Mouse (Mus musculus) B cell, adult 62 days (primary cell): ENCODE data around the gene Crygn. TPM values are rescaled to one million over a fixed set of nuclear protein-coding genes. Genes with fewer than 3 reads are reported as not detected.

Experiments
- total RNA-seq: library from RNA; stranded (reverse); gene quantifications from 4 replicates; pipeline ENCODE4 v1.2.4, GENCODE M21; 2023

The Crygn gene
- total RNA-seq: not detected in 4 replicates

DNA sequence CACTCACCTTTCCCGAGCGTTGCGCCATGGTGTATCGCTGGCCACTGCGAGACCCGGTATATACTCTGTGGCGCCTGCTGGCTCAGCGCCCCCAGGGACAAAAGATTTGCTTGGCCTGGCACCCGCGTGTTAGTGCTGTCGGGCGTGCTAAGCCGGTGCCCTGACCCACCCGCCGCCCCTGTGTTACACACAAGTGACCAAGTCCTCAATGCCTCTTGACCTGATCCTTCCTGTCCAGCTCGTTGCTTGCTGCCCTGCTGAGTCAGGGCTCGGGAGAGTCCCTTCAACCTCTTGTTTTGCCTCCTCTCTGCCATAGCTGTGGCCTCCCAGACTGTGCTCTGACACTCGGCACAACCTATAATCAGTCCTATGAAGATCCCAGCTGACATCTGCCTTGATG is at the start of gene Crygn:
Crygn (minus strand) TSS at position 193 of the 400 bp plus-strand sequence.

GRCm38 (mm10) chr5:24730488-24730871 is 27.3 kb downstream of the Crygn start, which contains the start of gene Wdr86:
Gene Wdr86, minus strand, starts transcription at chr5:24730727.

Other genes starting within 250 kb of the Crygn start
- not detected in 4 replicates for gene Gbx1, start 230.8 kb downstream of the Crygn start, total RNA-seq
- gene Asb10, start 217.0 kb downstream of the Crygn start, total RNA-seq: not detected in 4 replicates
- not detected in 4 replicates for gene 4931409K22Rik, start 201.2 kb downstream of the Crygn start, total RNA-seq
- gene Abcf2, start 180.5 kb downstream of the Crygn start, total RNA-seq: 35.4 to 41.6 TPM (median 38.9 TPM) in 4 replicates
- gene Chpf2, start 171.3 kb downstream of the Crygn start, total RNA-seq: 32.7 to 39.8 TPM (median 34.7 TPM) in 4 replicates
- gene Smarcd3, start 133.6 kb downstream of the Crygn start, total RNA-seq: not detected in 4 replicates
- 90.3 to 94.0 TPM (median 92.4 TPM) in 4 replicates for gene Nub1, start 72.5 kb downstream of the Crygn start, total RNA-seq
- not detected in 4 replicates for gene Wdr86, start 27.3 kb downstream of the Crygn start, total RNA-seq
- 63.1 to 68.2 TPM (median 65.6 TPM) in 4 replicates for gene Rheb, start 84.6 kb upstream of the Crygn start, total RNA-seq